Mouse (Mus musculus) left cerebral cortex, adult 2 months (tissue): ENCODE data around the gene Olfr828. TPM values are rescaled to one million over a fixed set of nuclear protein-coding genes. Genes with fewer than 3 reads are reported as not detected.

ENCODE experiments used
- DNase-seq, 2 experiments: peaks; one replicate each; pipeline ENCODE4 v3.0.0; 2021 to 2022; ENCODE audit warnings: low spot score in 2 of 2, mixed read lengths in 1 of 2; ENCODE audit errors: extremely low spot score in 1 of 2
- H3K27ac ChIP-seq: fragments of 200-600 bp; 2 replicates; pipeline ENCODE4 v1.8.1; 2022
- H3K4me3 ChIP-seq: fragments of 200-600 bp; 2 replicates; pipeline ENCODE4 v1.8.1; 2022
- CTCF ChIP-seq: fragments of 200-600 bp; IDR thresholded peaks from 2 replicates; pipeline ENCODE4 v1.8.1; 2022; ENCODE audit warnings: antibody characterized with exemption, mild to moderate bottlenecking, moderate library complexity
- intact Hi-C: fragments of 180-260 bp; cut with DNase I; formaldehyde crosslinking; loops from one replicate; pipeline ENCODE4 v1.15.1; 2025
- long read RNA-seq, 2 experiments: library from polyadenylated mRNA; stranded (forward); transcript quantifications; one replicate each; pipeline ENCODE4 v2.0.0; 2021; ENCODE audit warnings: borderline mapping rate in 2 of 2
- total RNA-seq, 2 experiments: library from RNA; stranded (reverse); gene quantifications; 2 replicates each; pipeline ENCODE4 v1.2.3; 2021

The Olfr828 gene
- not detected for total RNA-seq
- long read RNA-seq, experiment 1 = 0 reads
- long read RNA-seq, experiment 2 = 0 reads

- no peak for TF ChIP-seq CTCF
- no peak within 1 kb of the TSS for H3K4me3 ChIP-seq
- no peak for DNase-seq
- H3K27ac ChIP-seq = no peak within 1 kb of the TSS
- intact Hi-C loops = no loop called here
Observed at GRCm38 (mm10) chr9:18819426-18819825, at the start of gene Olfr828. Olfr828 (minus strand) TSS chr9:18819526.

- Histone ChIP-seq H3K4me3 (no peak within 1 kb of the TSS), H3K27ac (no peak within 1 kb of the TSS)
- TF ChIP-seq CTCF = no peak
- intact Hi-C loops = no loop called here
- no peak for DNase-seq
Observed at GRCm38 (mm10) chr9:18854633-18855032, 35.3 kb upstream of the Olfr828 start, which contains the start of gene Olfr829. Olfr829 (plus strand) TSS chr9:18854933.

GRCm38 (mm10) chr9:18785316-18785715 lies 34.0 kb downstream of the Olfr828 start:
- no peak for DNase-seq
- intact Hi-C loops = no loop called here
- H3K4me3 ChIP-seq = no peak overlapping the region
- TF ChIP-seq CTCF = no peak
- no peak overlapping the region for H3K27ac ChIP-seq

GRCm38 (mm10) chr9:18779476-18779875 lies 39.9 kb downstream of the Olfr828 start:
- DNase-seq = peak; percentile 11 to 26

GRCm38 (mm10) chr9:18778981-18779380 lies 40.3 kb downstream of the Olfr828 start:
- Histone ChIP-seq H3K4me3 (no peak overlapping the region), H3K27ac (no peak overlapping the region)
- DNase-seq = no peak
- TF ChIP-seq CTCF = no peak
- intact Hi-C loops = no loop called here

More at GRCm38 (mm10) chr9:18779476-18779875, 39.9 kb downstream of the Olfr828 start:
- Histone ChIP-seq H3K27ac (no peak overlapping the region), H3K4me3 (no peak overlapping the region)
- intact Hi-C loops = no loop called here
- TF ChIP-seq CTCF = no peak

Other genes starting within 250 kb of the Olfr828 start
- gene Muc16, start 145.0 kb downstream of the Olfr828 start, total RNA-seq = not detected
- gene Olfr24, start 55.5 kb downstream of the Olfr828 start, total RNA-seq = not detected
- not detected for gene Olfr829, start 35.4 kb upstream of the Olfr828 start, total RNA-seq
- gene Olfr830, start 55.2 kb upstream of the Olfr828 start, total RNA-seq = not detected
- gene Olfr832, start 117.6 kb upstream of the Olfr828 start, total RNA-seq = not detected
- not detected for gene Olfr834, start 168.5 kb upstream of the Olfr828 start, total RNA-seq
- gene Olfr835, start 213.2 kb upstream of the Olfr828 start, total RNA-seq = not detected